Mouse (Mus musculus): ENCODE results near the gene Wnt3. TPM values are rescaled to one million over a fixed set of nuclear protein-coding genes. Genes with fewer than 3 reads are reported as not detected.

Wnt3 gene
- total and polyA plus RNA-seq, 3 experiments, result 0.04 TPM; not detected in 2

GRCm38 (mm10) chr11:103854294-103854693, 80.3 kb downstream of the Wnt3 start:
- dilution Hi-C loops (cut with MboI; ENCODE audit: extremely low pct_ligation_motif_present, extremely low pct_unique_long_range_greater_than_20kb, low sequenced_read_pairs), result no loop called here
- no peak for TF ChIP-seq KAT2A (IDR thresholded peaks at IDR 0.05; ENCODE audit: insufficient replicate concordance, low read length)
- no peak for TF ChIP-seq TBP (conservative IDR thresholded peaks at IDR 0.05; ENCODE audit: low read depth, low read length)
- TF ChIP-seq RCOR1 (conservative IDR thresholded peaks at IDR 0.05; ENCODE audit: low read depth, low read length), result no peak
- TF ChIP-seq ZNF384 (IDR thresholded peaks at IDR 0.05; ENCODE audit: low read depth, low read length), result no peak
- TF ChIP-seq JUN (IDR thresholded peaks at IDR 0.05; ENCODE audit: insufficient read depth, low read depth, low read length), result no peak
- TF ChIP-seq MAZ (IDR thresholded peaks at IDR 0.05; ENCODE audit: low read depth, low read length), result no peak
- no peak for TF ChIP-seq SIN3A (IDR thresholded peaks at IDR 0.05; ENCODE audit: low read length)
- no peak for TF ChIP-seq MYC (IDR thresholded peaks at IDR 0.05; ENCODE audit: low read depth, low read length)
- no peak for TF ChIP-seq MEF2A (IDR thresholded peaks at IDR 0.05; ENCODE audit: borderline replicate concordance, low read depth, low read length)
- no peak for TF ChIP-seq IRF4 (IDR thresholded peaks at IDR 0.05; ENCODE audit: low read depth, low read length)
- no peak for TF ChIP-seq USF2 (conservative IDR thresholded peaks at IDR 0.05; ENCODE audit: low read depth, low read length)
- Histone ChIP-seq H3K27ac (ENCODE audit: insufficient read depth, low read depth) (no peak overlapping the region), H3K9me3 (replicated peaks; ENCODE audit: low read length) (no peaks in the 10 kb centered on the region), H3K4me3 (replicated peaks in 1 of 3; ENCODE audit: low read depth in 2 of 3, low read length in 2 of 3, poor library complexity in 1 of 3) (no peak overlapping the region), H3K27me3 (replicated peaks) (no peaks in the 10 kb centered on the region), H3K36me3 (replicated peaks in 1 of 2; ENCODE audit: control insufficient read depth in 1 of 2, insufficient read depth in 1 of 2, low read length in 1 of 2) (peaks cover 44 to 91% of the 10 kb centered on the region in 2 experiments), H3K4me1 (ENCODE audit: control insufficient read depth in 1 of 2, insufficient read depth in 2 of 2) (peaks cover 0 to 11% of the 10 kb centered on the region in 2 experiments; a peak in 1 of 4 replicates), H3K79me2 (replicated peaks; ENCODE audit: control insufficient read depth, extremely low read depth, insufficient read depth, poor library complexity, severe bottlenecking) (no peaks in the 10 kb centered on the region), H3K4me2 (ENCODE audit: insufficient read depth, low read depth, poor library complexity, severe bottlenecking) (no peak overlapping the region), H3K9ac (ENCODE audit: insufficient read depth, low read depth) (no peak overlapping the region)
- in situ Hi-C loops (cut with MboI; ENCODE audit: low pct_ligation_motif_present, low pct_unique_long_range_greater_than_20kb, low sequenced_read_pairs), result no loop called here
- no peak for DNase-seq (ENCODE audit: extremely low read depth)

GRCm38 (mm10) chr11:103856641-103857040, 82.7 kb downstream of the Wnt3 start:
- no peaks in the 10 kb centered on the region for H3K9me3 ChIP-seq (replicated peaks; ENCODE audit: low read length)
- no peak for DNase-seq (ENCODE audit: extremely low read depth)
- H3K4me2 ChIP-seq (ENCODE audit: insufficient read depth, low read depth, poor library complexity, severe bottlenecking), result no peak overlapping the region
- H3K4me3 ChIP-seq (replicated peaks in 1 of 3; ENCODE audit: low read depth in 2 of 3, low read length in 2 of 3, poor library complexity in 1 of 3), result no peak overlapping the region
- TF ChIP-seq MYC (IDR thresholded peaks at IDR 0.05; ENCODE audit: low read depth, low read length), result no peak
- TF ChIP-seq RCOR1 (conservative IDR thresholded peaks at IDR 0.05; ENCODE audit: low read depth, low read length), result no peak
- no peak for TF ChIP-seq EP300 (IDR thresholded peaks at IDR 0.05; ENCODE audit: low read length)
- TF ChIP-seq BHLHE40 (IDR thresholded peaks at IDR 0.05; ENCODE audit: low read depth, low read length), result no peak
- TF ChIP-seq KAT2A (IDR thresholded peaks at IDR 0.05; ENCODE audit: insufficient replicate concordance, low read length), result no peak
- no peak for TF ChIP-seq RAD21 (IDR thresholded peaks at IDR 0.05; ENCODE audit: low read depth, low read length)
- no peak for TF ChIP-seq E2F4 (IDR thresholded peaks at IDR 0.05; ENCODE audit: insufficient replicate concordance, low read depth, low read length)
- no peak for TF ChIP-seq MAZ (IDR thresholded peaks at IDR 0.05; ENCODE audit: low read depth, low read length)
- no peak for TF ChIP-seq MXI1 (IDR thresholded peaks at IDR 0.05; ENCODE audit: low read depth, low read length)
- no peak for TF ChIP-seq CHD2 (IDR thresholded peaks at IDR 0.05; ENCODE audit: low read length)
- TF ChIP-seq CHD1 (IDR thresholded peaks at IDR 0.05; ENCODE audit: low read depth, low read length), result no peak
- no peak for TF ChIP-seq POLR2A (IDR thresholded peaks at IDR 0.05; ENCODE audit: low read depth, low read length)
- no peak for TF ChIP-seq NELFE (IDR thresholded peaks at IDR 0.05; ENCODE audit: low read depth, low read length)
- no peak for TF ChIP-seq TCF12 (IDR thresholded peaks at IDR 0.05; ENCODE audit: low read depth, low read length)
- peaks cover 0 to 11% of the 10 kb centered on the region in 2 experiments; a peak in 1 of 4 replicates for H3K4me1 ChIP-seq (ENCODE audit: control insufficient read depth in 1 of 2, insufficient read depth in 2 of 2)
- H3K79me2 ChIP-seq (replicated peaks; ENCODE audit: control insufficient read depth, extremely low read depth, insufficient read depth, poor library complexity, severe bottlenecking), result no peaks in the 10 kb centered on the region
- peaks cover 42 to 93% of the 10 kb centered on the region in 2 experiments for H3K36me3 ChIP-seq (replicated peaks in 1 of 2; ENCODE audit: control insufficient read depth in 1 of 2, insufficient read depth in 1 of 2, low read length in 1 of 2)
- no peak overlapping the region for H3K27ac ChIP-seq (ENCODE audit: insufficient read depth, low read depth)
- no peak overlapping the region for H3K9ac ChIP-seq (ENCODE audit: insufficient read depth, low read depth)
- H3K27me3 ChIP-seq (replicated peaks), result no peaks in the 10 kb centered on the region
- in situ Hi-C loops (cut with MboI; ENCODE audit: low pct_ligation_motif_present, low pct_unique_long_range_greater_than_20kb, low sequenced_read_pairs) (no loop called here), dilution Hi-C loops (cut with MboI; ENCODE audit: extremely low pct_ligation_motif_present, extremely low pct_unique_long_range_greater_than_20kb, low sequenced_read_pairs) (no loop called here)
